Mouse (Mus musculus) lung, postnatal 0 days (tissue): Measurements from ENCODE around the gene Atp2b1.

Experiments used
- CTCF ChIP-seq: IDR thresholded peaks from 2 replicates; pipeline ENCODE4 v1.5.1; 2016; ENCODE audit warnings: antibody characterized with exemption, mild to moderate bottlenecking
- EP300 ChIP-seq: IDR thresholded peaks from 2 replicates; pipeline ENCODE4 v1.6.1; 2016; ENCODE audit warnings: antibody characterized with exemption, mild to moderate bottlenecking, control low read depth

- no peak for TF ChIP-seq CTCF
- no peak for TF ChIP-seq EP300
Measured at GRCm38 (mm10) chr10:99040171-99040570, 126.0 kb downstream of the Atp2b1 start.
